Mouse (Mus musculus) right cerebral cortex, postnatal 36 days (tissue): ENCODE measurements around the gene Desi2.
"Not testable (repeated sequence)": the region's sequence is repeated elsewhere in the genome, so short reads cannot be mapped to it uniquely, and the experiment has no call there.

Experiments used
- DNase-seq, 2 experiments: peaks; one replicate each; pipeline ENCODE4 v3.0.0; 2022; ENCODE audit warnings: low spot score in 2 of 2, mixed read lengths in 1 of 2

Desi2 gene

DNA sequence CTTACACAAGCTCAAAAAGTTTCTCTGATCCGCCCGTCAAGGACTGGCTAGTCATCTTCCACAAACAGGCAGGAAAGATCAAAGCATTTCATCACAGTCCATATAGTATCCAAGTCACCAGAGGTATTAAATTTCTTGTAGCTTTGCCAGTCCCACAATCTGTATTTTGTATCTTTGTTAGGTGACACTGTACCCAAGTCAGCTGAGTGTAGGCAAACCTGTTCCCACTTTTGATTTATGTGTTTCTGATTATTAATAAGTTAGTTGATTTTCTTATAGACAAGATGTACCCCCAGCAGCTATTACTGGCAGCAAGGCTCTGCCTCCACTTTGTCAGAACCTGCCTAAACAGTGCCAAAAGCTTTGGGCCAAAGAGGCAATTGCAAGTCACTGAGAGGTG, 71.6 kb downstream of the Desi2 start:
- no peak for DNase-seq

DNA sequence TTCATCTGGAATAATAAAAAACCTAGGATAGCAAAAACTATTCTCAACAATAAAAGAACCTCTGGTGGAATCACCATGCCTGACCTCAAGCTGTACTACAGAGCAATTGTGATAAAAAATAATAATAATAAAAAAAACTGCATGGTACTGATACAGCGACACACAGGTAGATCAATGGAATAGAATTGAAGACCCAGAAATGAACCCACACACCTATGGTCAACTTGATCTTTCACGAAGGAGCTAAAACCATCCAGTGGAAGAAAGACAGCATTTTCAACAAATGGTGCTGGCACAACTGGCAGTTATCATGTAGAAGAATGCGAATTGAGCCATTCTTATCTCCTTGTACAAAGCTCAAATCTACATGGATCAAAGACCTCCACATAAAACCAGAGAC, 78.2 kb downstream of the Desi2 start:
- DNase-seq = not testable (repeated sequence)

- DNase-seq = no peak
These were observed 83.4 kb downstream of the Desi2 start for GRCm38 (mm10) chr1:178270635-178271034.

GRCm38 (mm10) chr1:178275174-178275730, 88.0 kb downstream of the Desi2 start:
- DNase-seq = peak in 1 of 2 experiments; percentile 16

DNA sequence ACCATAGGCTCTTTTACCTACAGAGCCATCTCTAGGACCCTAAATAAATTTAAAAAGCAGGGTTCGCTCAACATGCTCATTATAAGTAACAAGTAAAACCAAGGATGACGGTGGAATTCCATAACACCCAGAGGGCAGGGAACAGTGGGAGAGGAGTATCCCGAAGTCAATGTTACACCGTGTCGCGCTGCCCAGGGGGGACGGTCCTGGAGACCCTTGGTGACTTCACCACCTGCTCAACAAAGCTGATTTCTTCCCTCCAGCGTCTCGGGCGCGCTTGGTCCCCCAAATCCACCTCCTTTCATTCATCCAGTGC, 88.5 kb downstream of the Desi2 start:
- DNase-seq = no peak

GRCm38 (mm10) chr1:178276054-178276911, 89.1 kb downstream of the Desi2 start:
- peak; percentile 65 to 67 for DNase-seq

GRCm38 (mm10) chr1:178283314-178283713, 96.1 kb downstream of the Desi2 start:
- DNase-seq = not testable (repeated sequence)

DNA sequence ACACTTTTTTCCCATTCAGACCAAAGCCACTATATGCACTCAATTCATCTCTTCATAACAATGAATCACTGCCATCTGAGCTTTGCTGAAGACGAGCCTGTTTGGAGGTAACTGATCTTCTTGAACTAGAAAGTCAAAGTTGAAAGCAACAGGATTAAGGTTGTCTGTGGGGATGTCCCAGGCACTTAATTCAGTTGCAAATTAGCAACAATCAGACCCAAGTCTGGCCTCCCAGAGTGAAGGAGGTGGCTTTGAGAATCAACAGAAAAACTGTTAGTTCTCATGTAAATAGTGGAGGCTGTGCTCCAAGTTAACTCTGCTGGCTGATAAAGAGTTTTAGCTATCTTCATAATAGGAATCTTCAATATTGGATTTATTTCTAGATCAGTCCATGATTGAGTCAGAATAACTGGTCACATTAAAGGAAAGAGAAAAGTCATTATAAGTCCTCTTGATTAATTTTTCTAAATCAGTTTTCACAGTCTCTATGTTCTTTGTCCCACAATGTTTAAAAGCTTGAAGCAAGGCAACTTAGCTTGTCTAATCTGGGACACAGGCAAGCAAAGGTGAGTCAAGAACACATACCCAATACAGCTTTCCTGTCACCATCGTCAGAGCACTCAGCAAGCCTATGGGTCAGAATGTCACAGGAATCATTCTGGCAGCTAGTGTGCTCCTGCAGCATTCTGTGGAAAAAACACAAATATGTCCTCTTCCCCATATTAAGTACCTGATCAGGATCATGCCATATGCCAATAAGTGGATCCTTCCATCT, 96.9 kb downstream of the Desi2 start:
- DNase-seq = no peak

GRCm38 (mm10) chr1:178287601-178288176, 100.5 kb downstream of the Desi2 start:
- DNase-seq = no peak

DNA sequence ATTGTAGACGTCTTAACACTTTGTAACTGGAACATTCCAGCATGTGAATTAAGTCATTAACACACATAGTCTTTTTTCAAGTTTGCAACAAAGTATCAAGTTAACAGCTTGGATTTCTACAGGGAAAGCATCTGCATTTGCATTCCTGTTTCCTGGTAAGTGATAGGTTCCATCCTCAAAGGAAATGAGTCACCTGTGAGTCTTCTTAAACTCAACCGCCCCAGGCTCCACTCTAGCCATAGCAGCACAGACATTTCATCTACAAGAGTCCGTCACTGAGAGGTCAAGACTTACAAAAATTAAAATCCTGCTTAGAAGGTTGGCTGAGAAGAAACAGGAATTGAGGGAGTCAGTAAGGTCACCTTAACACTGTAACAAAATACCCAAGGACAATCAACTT, 104.5 kb downstream of the Desi2 start:
- DNase-seq = no peak

DNA sequence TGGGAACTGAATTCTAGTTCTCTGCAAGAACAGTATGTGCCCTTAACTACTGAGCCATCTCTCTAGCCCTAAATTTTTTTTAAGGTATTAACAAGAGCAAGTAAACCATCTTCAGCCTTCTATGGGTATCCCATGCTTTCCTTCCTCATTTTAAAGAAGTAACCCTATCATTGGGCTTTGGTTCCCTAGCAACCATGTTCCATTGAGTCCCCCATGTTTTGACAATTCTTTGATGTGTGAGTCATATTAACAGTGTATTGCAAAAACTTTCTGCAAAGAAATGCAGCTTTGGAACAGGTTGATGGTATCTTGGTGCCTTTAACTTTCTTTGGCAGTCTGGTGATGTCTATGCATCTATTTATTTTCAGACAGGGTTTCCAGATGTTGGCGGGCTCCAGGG, 106.8 kb downstream of the Desi2 start:
- DNase-seq = no peak

DNA sequence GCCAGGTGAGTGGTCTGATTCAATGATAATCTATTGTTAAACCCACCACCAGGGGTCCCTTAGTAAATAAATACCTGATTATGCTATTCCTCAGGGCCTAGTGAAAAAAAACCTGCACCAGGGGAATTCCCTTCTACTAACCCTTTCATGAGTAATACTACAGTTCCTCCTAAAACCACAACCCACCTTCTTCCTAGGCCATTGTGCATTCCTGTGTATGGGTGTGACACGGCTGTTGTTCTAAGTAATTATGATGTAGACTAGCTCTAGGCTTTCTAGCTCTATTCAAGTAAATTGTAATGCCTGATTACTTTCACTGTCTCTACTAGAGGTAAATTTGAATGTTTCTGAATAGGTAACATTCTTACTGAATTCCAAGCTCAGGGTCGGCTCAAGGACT, 114.0 kb downstream of the Desi2 start:
- not testable (repeated sequence) for DNase-seq

GRCm38 (mm10) chr1:178303425-178303824, 116.2 kb downstream of the Desi2 start:
- DNase-seq = peak; percentile 50 to 56
